Mouse (Mus musculus) forebrain, embryonic 16.5 days (tissue): ENCODE data around the gene Trip10. TPM values are rescaled to one million over a fixed set of nuclear protein-coding genes. Genes with fewer than 3 reads are reported as not detected.
"Not testable (repeated sequence)": the region's sequence is repeated elsewhere in the genome, so short reads cannot be mapped to it uniquely, and the experiment has no call there.

Experiments used
- ATAC-seq: fragments of 200-750 bp; cut with Nextera tagmentation; 2 replicates; pipeline ENCODE4 v1.8.0; 2017; ENCODE audit warnings: mild to moderate bottlenecking, moderate library complexity
- H3K27ac ChIP-seq: fragments of 300-500 bp; sonication (generic); 2 replicates; pipeline ENCODE4 v1.5.1; 2014; ENCODE audit warnings: low read length, control low read depth
- H3K27me3 ChIP-seq: fragments of 300-500 bp; sonication (generic); replicated peaks from 2 replicates; pipeline ENCODE4 v1.6.1; 2014; ENCODE audit warnings: low read length; ENCODE audit not compliant: control insufficient read depth, insufficient read depth
- H3K36me3 ChIP-seq: fragments of 300-500 bp; sonication (generic); 2 replicates; pipeline ENCODE4 v1.6.1; 2014; ENCODE audit not compliant: control insufficient read depth, insufficient read depth
- H3K4me1 ChIP-seq: fragments of 300-500 bp; sonication (generic); replicated peaks from 2 replicates; pipeline ENCODE4 v1.6.1; 2014; ENCODE audit warnings: low read length; ENCODE audit not compliant: control insufficient read depth, insufficient read depth
- H3K4me2 ChIP-seq: fragments of 300-500 bp; sonication (generic); 2 replicates; pipeline ENCODE4 v1.6.1; 2014; ENCODE audit warnings: mild to moderate bottlenecking, low read length, control low read depth
- H3K4me3 ChIP-seq: fragments of 300-500 bp; sonication (generic); replicated peaks from 2 replicates; pipeline ENCODE4 v1.5.1; 2014; ENCODE audit warnings: mild to moderate bottlenecking, low read length, control low read depth
- H3K9ac ChIP-seq: fragments of 300-500 bp; sonication (generic); replicated peaks from 2 replicates; pipeline ENCODE4 v1.6.1; 2014; ENCODE audit warnings: low read depth, low read length, control low read depth
- H3K9me3 ChIP-seq: fragments of 300-500 bp; sonication (generic); 2 replicates; pipeline ENCODE4 v1.6.1; 2016; ENCODE audit warnings: low read length; ENCODE audit not compliant: control insufficient read depth
- WGBS: fragments of 180-500 bp; shearing (Covaris S2); extraction: QIAGEN DNeasy Blood & Tissue Kit; methylation state at CpG from one replicate; pipeline ENCODE4 v1.1.7; 2014; 5-methylcytosine and 5-hydroxymethylcytosine counted together
- polyA plus RNA-seq: library from polyadenylated mRNA; unstranded; fragments of >200 nt; fragmentation: Nextera tagmentation; extraction: Ambion mirVana; gene quantifications from 2 replicates; pipeline ENCODE4 v1.2.1, GENCODE M21; 2015

Trip10 gene
- polyA plus RNA-seq, 1 experiment from 2014 or later, result 12.0 TPM

DNA sequence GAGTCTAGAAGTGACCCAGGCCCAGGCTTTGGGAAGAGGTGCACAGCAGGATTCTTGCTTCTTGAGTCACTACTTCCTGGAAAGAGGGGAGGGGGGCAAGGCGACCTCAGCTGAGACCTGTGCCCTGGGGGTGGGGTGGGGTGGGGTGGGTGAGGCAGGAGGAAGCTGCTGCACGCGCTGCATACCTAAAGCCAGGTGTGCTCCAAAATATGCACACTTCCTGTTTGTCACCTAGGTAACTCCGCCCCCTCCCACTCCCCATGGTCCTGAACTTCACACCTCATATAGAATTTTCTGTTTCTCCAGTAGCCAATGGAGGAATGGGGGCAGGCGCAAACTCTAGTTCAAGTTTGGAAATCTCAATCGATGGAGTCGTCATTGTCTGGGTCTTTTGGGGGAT, 24.6 kb downstream of the Trip10 start:
- Histone ChIP-seq H3K27ac (no peak overlapping the region), H3K36me3 (no peaks in the 10 kb centered on the region), H3K9ac (no peak overlapping the region), H3K4me1 (peaks cover 13% of the 10 kb centered on the region), H3K4me2 (no peak overlapping the region), H3K4me3 (no peak overlapping the region), H3K9me3 (no peaks in the 10 kb centered on the region), H3K27me3 (peaks cover 8% of the 10 kb centered on the region)
- no peak for ATAC-seq
- WGBS, result 52% methylated on average over 7 of the region's 7 CpGs

DNA sequence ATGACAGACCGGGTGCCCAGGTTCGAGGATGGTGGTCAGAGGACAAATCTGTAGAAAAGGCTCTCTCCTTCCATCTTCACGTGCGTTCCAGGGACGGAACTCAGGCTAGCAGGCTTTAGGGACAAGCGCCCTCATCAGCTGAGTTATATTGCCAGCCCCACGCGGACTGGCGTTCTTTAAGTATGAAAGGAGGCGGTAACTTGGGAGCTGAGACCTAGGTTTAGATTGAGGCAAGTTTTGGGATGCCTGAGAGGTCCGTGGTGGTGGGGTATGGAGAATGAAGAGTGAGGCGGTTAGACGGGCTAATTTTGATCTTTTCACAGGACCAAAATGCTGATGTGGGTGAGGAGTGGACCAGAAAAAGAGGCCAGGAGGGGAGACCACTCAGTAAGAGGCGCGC, 25.4 kb downstream of the Trip10 start:
- H3K36me3 ChIP-seq, result no peaks in the 10 kb centered on the region
- H3K4me2 ChIP-seq, result peak overlapping the region; percentile 71
- peak overlapping the region; percentile 35 for H3K9ac ChIP-seq
- peak overlapping the region; percentile 44 for H3K4me3 ChIP-seq
- peaks cover 8% of the 10 kb centered on the region for H3K27me3 ChIP-seq
- H3K27ac ChIP-seq, result no peak overlapping the region
- 7% methylated on average over 15 of the region's 15 CpGs for WGBS
- no peak for ATAC-seq
- peaks cover 13% of the 10 kb centered on the region for H3K4me1 ChIP-seq
- no peaks in the 10 kb centered on the region for H3K9me3 ChIP-seq

DNA sequence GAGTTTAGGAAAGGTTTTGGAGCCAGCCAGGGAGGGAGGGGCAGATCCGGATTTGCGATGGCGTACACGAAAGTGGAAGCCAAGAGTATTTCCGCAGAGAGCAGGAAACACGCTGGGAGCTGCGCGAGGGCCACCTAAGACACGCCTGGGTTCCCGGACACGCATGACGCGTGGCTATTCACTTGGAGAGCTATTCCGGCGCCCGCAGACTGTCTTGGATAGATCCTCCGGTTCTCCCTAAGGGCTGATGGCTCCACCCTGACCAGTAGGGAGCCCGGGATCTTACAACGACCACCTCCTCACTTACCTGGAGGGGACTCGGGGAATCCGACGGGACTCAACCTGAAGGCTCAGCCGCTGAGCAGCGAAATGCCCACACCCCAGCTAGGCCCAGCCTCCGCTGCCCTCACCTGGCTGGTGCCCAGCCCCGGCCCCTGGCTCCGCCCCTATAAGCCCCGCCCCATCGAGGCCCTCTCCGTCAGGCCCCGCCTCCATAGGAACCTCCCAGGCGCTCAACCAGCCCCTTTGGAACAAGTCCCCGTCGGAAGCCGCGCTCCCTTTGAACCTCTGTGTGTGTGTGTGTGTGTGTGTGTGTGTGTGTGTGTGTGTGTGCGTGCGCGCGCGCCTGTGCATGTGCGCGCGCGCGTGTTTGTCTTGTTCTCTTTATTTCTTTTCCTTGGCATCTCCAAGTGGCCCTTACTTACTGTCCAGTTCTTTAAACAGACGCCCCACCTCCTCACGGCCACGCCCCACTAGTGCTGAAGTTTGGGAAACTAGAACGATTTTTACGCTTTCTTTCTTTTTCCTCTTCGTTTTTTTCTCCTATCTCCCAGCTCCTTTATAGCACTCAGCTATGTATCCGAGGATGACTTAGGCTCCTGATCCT, 26.1 kb downstream of the Trip10 start:
- Histone ChIP-seq H3K36me3 (no peaks in the 10 kb centered on the region), H3K27ac (no peak overlapping the region), H3K4me2 (peak overlapping the region; percentile 71), H3K4me1 (peaks cover 13% of the 10 kb centered on the region), H3K27me3 (peaks cover 8% of the 10 kb centered on the region), H3K9me3 (no peaks in the 10 kb centered on the region), H3K9ac (peak overlapping the region; percentile 35), H3K4me3 (peak overlapping the region; percentile 44)
- under 1% methylated on average over 48 of the region's 53 CpGs for WGBS
- ATAC-seq, result peak; percentile 63

DNA sequence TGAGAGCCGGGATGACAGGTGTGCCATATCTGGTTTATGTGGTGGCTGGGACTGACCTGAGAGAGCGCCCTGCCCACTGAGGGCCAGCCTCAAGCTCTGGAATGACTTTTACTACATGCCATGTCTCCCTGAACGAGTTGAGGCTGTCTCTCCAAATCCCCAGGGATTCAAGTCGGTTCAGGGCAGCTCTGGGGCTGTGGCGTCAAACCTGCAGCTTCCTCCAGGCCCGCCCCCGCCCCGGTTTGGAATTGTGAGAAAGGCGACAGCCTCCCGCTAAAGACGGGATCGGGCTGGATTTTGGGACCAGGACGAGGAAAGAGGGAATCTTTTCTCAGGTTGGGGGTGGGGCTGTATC, 26.7 kb downstream of the Trip10 start:
- Histone ChIP-seq H3K4me3 (peak overlapping the region; percentile 44), H3K36me3 (no peaks in the 10 kb centered on the region), H3K9ac (peak overlapping the region; percentile 35; the same call in 1 of the 2 replicates), H3K4me2 (peak overlapping the region; percentile 71), H3K4me1 (peaks cover 13% of the 10 kb centered on the region), H3K27me3 (peaks cover 8% of the 10 kb centered on the region), H3K27ac (no peak overlapping the region), H3K9me3 (no peaks in the 10 kb centered on the region)
- peak; percentile 17 for ATAC-seq
- WGBS, result 5% methylated on average over 13 of the region's 13 CpGs

DNA sequence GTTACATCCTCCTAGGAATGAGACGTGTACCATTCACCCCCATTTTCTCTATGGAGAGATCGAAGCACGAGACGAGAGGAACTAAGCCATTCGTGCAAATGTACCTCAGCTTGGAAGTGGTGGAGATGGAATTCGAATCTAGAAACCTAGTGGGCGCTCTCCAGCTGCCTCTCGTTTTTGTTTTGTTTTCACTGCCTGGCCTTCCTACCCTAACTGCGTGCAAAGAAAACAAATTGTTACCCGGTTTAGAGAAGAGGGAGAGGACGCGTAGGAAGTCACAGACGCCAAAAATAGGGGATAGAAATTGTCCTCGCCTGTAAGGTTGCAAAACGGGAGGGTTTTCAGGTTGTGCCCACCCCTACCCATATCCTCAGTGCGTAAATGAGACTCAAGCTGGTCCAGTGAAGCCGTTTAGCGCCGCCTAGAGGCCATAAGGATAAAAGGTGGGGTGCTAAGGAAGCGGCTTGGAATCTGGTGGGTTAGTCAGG, 27.4 kb downstream of the Trip10 start:
- H3K27ac ChIP-seq, result no peak overlapping the region

DNA sequence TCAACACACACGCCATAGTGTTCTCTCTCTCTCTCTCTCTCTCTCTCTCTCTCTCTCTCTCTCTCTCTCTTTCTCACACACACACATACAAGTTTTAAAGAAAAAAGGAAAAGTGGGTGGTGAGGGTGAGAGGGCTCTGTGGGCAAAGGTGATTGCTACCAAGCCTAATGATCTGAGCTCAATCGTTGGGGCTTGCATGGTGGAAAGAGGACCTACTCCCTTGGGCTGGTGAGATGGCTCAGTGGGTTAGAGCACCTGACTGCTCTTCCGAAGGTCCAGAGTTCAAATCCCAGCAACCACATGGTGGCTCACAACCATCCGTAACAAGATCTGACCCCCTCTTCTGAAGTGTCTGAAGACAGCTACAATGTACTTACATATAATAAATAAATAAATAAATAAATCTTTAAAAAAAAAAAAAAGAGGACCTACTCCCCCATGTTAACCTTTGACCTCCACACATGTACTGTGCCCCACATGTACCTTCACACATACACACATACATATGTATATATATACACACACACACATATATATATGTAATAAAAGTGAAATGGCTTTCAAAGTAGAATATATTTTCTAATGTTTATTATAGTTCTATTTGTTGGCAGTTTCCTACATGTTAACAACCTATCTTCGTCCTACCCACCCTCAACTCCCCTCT, 28.5 kb downstream of the Trip10 start:
- ATAC-seq, H3K9me3 ChIP-seq, H3K27ac ChIP-seq, H3K36me3 ChIP-seq, H3K27me3 ChIP-seq, H3K4me3 ChIP-seq, H3K9ac ChIP-seq, H3K4me2 ChIP-seq: not testable (repeated sequence)
- 83% methylated on average over 4 of the region's 5 CpGs for WGBS
- H3K4me1 ChIP-seq, result peaks cover 13% of the 10 kb centered on the region

More for the DNA sequence above, 27.4 kb downstream of the Trip10 start:
- Histone ChIP-seq H3K4me3 (peak overlapping the region; percentile 44), H3K27me3 (peaks cover 8% of the 10 kb centered on the region), H3K4me1 (peaks cover 13% of the 10 kb centered on the region), H3K9me3 (no peaks in the 10 kb centered on the region), H3K9ac (peak overlapping the region; percentile 54), H3K36me3 (no peaks in the 10 kb centered on the region), H3K4me2 (peak overlapping the region; percentile 71)
- ATAC-seq, result peak; percentile 77
- 0% methylated on average over 20 of the region's 20 CpGs for WGBS

DNA sequence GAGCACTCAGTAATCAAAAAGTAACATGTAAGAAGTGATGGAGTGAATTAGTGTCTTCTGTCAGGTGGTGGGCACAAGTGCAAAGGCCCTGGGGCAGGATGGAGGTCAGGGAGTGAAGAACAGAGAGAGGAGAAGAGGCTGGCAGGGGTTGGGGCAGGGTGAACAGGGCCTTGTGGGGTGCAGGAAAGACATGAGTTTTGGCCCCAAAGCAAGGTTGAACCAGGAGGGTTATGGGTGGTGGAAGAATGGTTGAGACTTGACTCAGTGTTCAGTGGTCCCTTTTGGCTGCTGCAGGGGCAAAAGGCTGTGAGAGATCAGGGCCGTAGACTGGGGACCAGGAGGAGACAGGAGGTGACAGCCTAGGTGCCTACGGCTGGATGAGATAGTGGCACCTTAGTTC, 29.3 kb downstream of the Trip10 start:
- H3K4me2 ChIP-seq, result no peak overlapping the region
- H3K4me1 ChIP-seq, result peaks cover 13% of the 10 kb centered on the region
- ATAC-seq, result no peak
- 89% methylated on average over 2 of the region's 2 CpGs for WGBS
- H3K4me3 ChIP-seq, result no peak overlapping the region
- H3K27me3 ChIP-seq, result peaks cover 8% of the 10 kb centered on the region
- no peak overlapping the region for H3K27ac ChIP-seq
- H3K36me3 ChIP-seq, result no peaks in the 10 kb centered on the region
- H3K9me3 ChIP-seq, result no peaks in the 10 kb centered on the region
- H3K9ac ChIP-seq, result no peak overlapping the region

DNA sequence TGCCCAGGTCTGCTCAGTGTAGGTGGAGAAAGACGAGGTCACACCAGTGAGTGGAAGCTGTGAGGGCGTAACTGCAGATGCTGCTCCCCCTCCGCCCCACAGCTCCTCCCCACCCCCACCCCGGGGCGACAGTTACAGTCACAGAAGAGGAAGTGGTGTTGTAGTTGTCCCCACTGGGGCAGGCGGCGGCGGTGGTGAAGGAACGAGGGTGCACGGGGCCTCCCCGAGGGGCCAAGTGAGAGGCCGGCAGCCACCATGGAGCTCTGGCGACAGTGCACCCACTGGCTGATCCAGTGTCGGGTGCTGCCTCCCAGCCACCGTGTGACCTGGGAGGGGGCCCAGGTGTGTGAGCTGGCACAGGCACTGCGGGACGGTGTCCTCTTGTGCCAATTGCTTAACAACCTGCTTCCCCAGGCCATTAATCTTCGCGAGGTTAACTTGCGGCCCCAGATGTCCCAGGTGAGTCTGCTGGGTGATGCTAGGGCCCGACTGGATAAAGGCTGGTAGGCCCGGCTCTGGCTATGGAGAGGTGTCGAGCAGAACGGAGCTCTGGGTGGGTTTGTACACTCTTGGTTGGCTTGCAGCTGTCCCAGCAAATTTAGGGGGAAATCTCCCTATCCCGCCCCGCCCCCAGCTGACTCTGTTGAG, 29.8 kb downstream of the Trip10 start, which contains the start of gene Vav1:
Gene Vav1, plus strand, starts transcription at position 158 of the 648 bp plus-strand sequence.
- Histone ChIP-seq H3K4me1 (peaks cover 13% of the 10 kb centered on the region), H3K27me3 (peaks cover 8% of the 10 kb centered on the region), H3K9me3 (no peaks in the 10 kb centered on the region), H3K4me3 (no peak within 1 kb of the TSS), H3K9ac (no peak within 1 kb of the TSS), H3K27ac (no peak within 1 kb of the TSS), H3K4me2 (no peak within 1 kb of the TSS), H3K36me3 (no peaks in the 10 kb centered on the region)
- ATAC-seq, result no peak
- WGBS, result 78% methylated on average over 25 of the region's 26 CpGs
